Mouse (Mus musculus) gastrocnemius, postnatal 25 days (tissue): ENCODE measurements around the gene Arid3c. TPM values are rescaled to one million over a fixed set of nuclear protein-coding genes. Genes with fewer than 3 reads are reported as not detected.
A peak's percentile ranks its signal among the peaks of the same experiment; 100 is the strongest.

Source experiments
- DNase-seq: peaks from one replicate; pipeline ENCODE4 v3.0.0; 2022
- total RNA-seq, 2 experiments: library from RNA; stranded (reverse); gene quantifications; 1 replicate in 1 of 2; 2 replicates in 1 of 2; pipeline ENCODE4 v1.2.3; 2021

Arid3c gene
- total RNA-seq, 2 experiments from 2014 or later, result not detected

- no peak for DNase-seq
Measured at GRCm38 (mm10) chr4:41745021-41745420, 14.1 kb upstream of the Arid3c start.

GRCm38 (mm10) chr4:41744131-41744530, 13.2 kb upstream of the Arid3c start:
- no peak for DNase-seq

GRCm38 (mm10) chr4:41741158-41741560, 10.2 kb upstream of the Arid3c start:
- DNase-seq, result peak; percentile 93

- no peak for DNase-seq
Measured at GRCm38 (mm10) chr4:41740380-41741157, 9.6 kb upstream of the Arid3c start.

- no peak for DNase-seq
Measured at GRCm38 (mm10) chr4:41739260-41739659, 8.3 kb upstream of the Arid3c start.

GRCm38 (mm10) chr4:41738256-41738603, 7.3 kb upstream of the Arid3c start:
- DNase-seq, result no peak

GRCm38 (mm10) chr4:41737602-41738255, 6.8 kb upstream of the Arid3c start:
- DNase-seq, result peak; percentile 62

- no peak for DNase-seq
Measured at GRCm38 (mm10) chr4:41726826-41727621, 3.9 kb downstream of the Arid3c start.

- peak; percentile 83 for DNase-seq
Measured at GRCm38 (mm10) chr4:41722918-41723351, 8.0 kb downstream of the Arid3c start, which contains the start of gene Dctn3. Dctn3 (minus strand) TSS chr4:41723170.

- DNase-seq, result no peak
Measured at GRCm38 (mm10) chr4:41716834-41717233, 14.1 kb downstream of the Arid3c start.

- DNase-seq, result no peak
Measured at GRCm38 (mm10) chr4:41715596-41715995, 15.3 kb downstream of the Arid3c start.

- no peak for DNase-seq
Measured at GRCm38 (mm10) chr4:41715082-41715481, 15.9 kb downstream of the Arid3c start.

- DNase-seq, result no peak
Measured at GRCm38 (mm10) chr4:41714276-41714675, 16.7 kb downstream of the Arid3c start.

GRCm38 (mm10) chr4:41713197-41714067, 17.5 kb downstream of the Arid3c start, which contains the start of gene Rpp25l:
Rpp25l (minus strand) TSS chr4:41713534.
- DNase-seq, result peak; percentile 88

GRCm38 (mm10) chr4:41712421-41713196, 18.3 kb downstream of the Arid3c start:
- DNase-seq, result peak; percentile 51

GRCm38 (mm10) chr4:41711705-41712375, 19.1 kb downstream of the Arid3c start:
- DNase-seq, result no peak

GRCm38 (mm10) chr4:41710229-41710628, 20.7 kb downstream of the Arid3c start:
- no peak for DNase-seq

GRCm38 (mm10) chr4:41708192-41708745, 22.7 kb downstream of the Arid3c start:
- DNase-seq, result no peak

- peak; percentile 54 for DNase-seq
Measured at GRCm38 (mm10) chr4:41707011-41707535, 23.9 kb downstream of the Arid3c start.
